In genomic region chr13:79277313-79277712, GRCm38 (mm10) we compare ENCODE assay signal across 15 mouse cellular contexts.
DNase-seq lines count a peak whose midpoint lies in the region; ATAC-seq lines count a peak whose summit lies in the region.
"Had no signal": no experiment of that assay in that cellular context is flagged by ENCODE, and none has a peak within 500 bp of the region (broad histone marks: within the 10 kb centered on the region; RNA-seq: fewer than 3 reads in every experiment).

No protein-coding gene starts in this region.

- intact Hi-C loops in heart, postnatal 10 days (cut with DNase I): no loop called here
- intact Hi-C loops in heart, postnatal 36 days (cut with DNase I): no loop called here

- H3K4me1 ChIP-seq in forebrain, embryonic 12.5 days: peaks cover 10% of the 10 kb centered on the region
- no peaks in the 10 kb centered on the region for H3K4me1 ChIP-seq in hindbrain, embryonic 11.5 days (replicated peaks; ENCODE audit: control insufficient read depth, insufficient read depth, low read length)
- peaks cover 7% of the 10 kb centered on the region for H3K4me1 ChIP-seq in midbrain, embryonic 11.5 days (ENCODE audit: control insufficient read depth, insufficient read depth, low read length)
- H3K4me1 ChIP-seq in neural tube, embryonic 15.5 days: peaks cover 4% of the 10 kb centered on the region; the same call in 1 of the 2 replicates
- H3K4me1 ChIP-seq: heart, embryonic 10.5 days had no signal

- ATAC-seq in forebrain, embryonic 12.5 days (ENCODE audit: low FRiP score): peak; percentile 43; the same call in 1 of the 2 replicates
- ATAC-seq in hindbrain, embryonic 11.5 days (ENCODE audit: low FRiP score): peak; percentile 83
- peak; percentile 81 for ATAC-seq in midbrain, embryonic 11.5 days (ENCODE audit: low FRiP score)
- no peak for ATAC-seq in neural tube, embryonic 15.5 days (ENCODE audit: low FRiP score)

- H3K4me2 ChIP-seq in forebrain, embryonic 12.5 days: peak overlapping the region; percentile 25
- no peak overlapping the region for H3K4me2 ChIP-seq in hindbrain, embryonic 11.5 days (replicated peaks; ENCODE audit: low read depth, low read length)
- no peak overlapping the region for H3K4me2 ChIP-seq in midbrain, embryonic 11.5 days
- H3K4me2 ChIP-seq in neural tube, embryonic 15.5 days: 0 out of 2 replicates have a peak overlapping the region, but pooled peaks have one; percentile 25

- DNase-seq in hindbrain, embryonic 11.5 days (ENCODE audit: low spot score): no peak
- DNase-seq in midbrain, embryonic 11.5 days (ENCODE audit: low spot score, missing footprints): no peak
- no peak for DNase-seq in heart, postnatal 10 days
- no peak for DNase-seq in cerebellum, adult 11 months
- DNase-seq in heart, postnatal 36 days: no peak
- DNase-seq: cerebellum, adult 11-12 months; gastrocnemius, postnatal 10 days; heart, postnatal 4 days; kidney, adult 2 months; kidney, postnatal 36 days; right cerebral cortex, postnatal 14 days; thymus, postnatal 4 days had no signal

- WGBS in forebrain, embryonic 12.5 days: 30% methylated on average over 7 of the region's 7 CpGs
- WGBS in hindbrain, embryonic 11.5 days: 50% methylated on average over 7 of the region's 7 CpGs
- WGBS in midbrain, embryonic 11.5 days: 54% methylated on average over 7 of the region's 7 CpGs
- WGBS in neural tube, embryonic 15.5 days: 48% methylated on average over 7 of the region's 7 CpGs

- no peaks in the 10 kb centered on the region for H3K9me3 ChIP-seq in forebrain, embryonic 12.5 days
- H3K9me3 ChIP-seq in hindbrain, embryonic 11.5 days (ENCODE audit: control insufficient read depth, low read length): no peaks in the 10 kb centered on the region
- H3K9me3 ChIP-seq in midbrain, embryonic 11.5 days (ENCODE audit: control insufficient read depth, low read length): no peaks in the 10 kb centered on the region
- no peaks in the 10 kb centered on the region for H3K9me3 ChIP-seq in neural tube, embryonic 15.5 days (replicated peaks)
- H3K9me3 ChIP-seq: heart, embryonic 10.5 days had no signal

- H3K9ac ChIP-seq in forebrain, embryonic 12.5 days: no peak overlapping the region
- no peak overlapping the region for H3K9ac ChIP-seq in hindbrain, embryonic 11.5 days (ENCODE audit: low read depth, low read length)
- no peak overlapping the region for H3K9ac ChIP-seq in midbrain, embryonic 11.5 days (ENCODE audit: low read length)
- no peak overlapping the region for H3K9ac ChIP-seq in neural tube, embryonic 15.5 days (replicated peaks)

- H3K27ac ChIP-seq in forebrain, embryonic 12.5 days: peak overlapping the region; percentile 36; the same call in 1 of the 2 replicates
- H3K27ac ChIP-seq in hindbrain, embryonic 11.5 days (ENCODE audit: low read depth, low read length): no peak overlapping the region
- 0 out of 2 replicates have a peak overlapping the region, but pooled peaks have one; percentile 14 for H3K27ac ChIP-seq in midbrain, embryonic 11.5 days (ENCODE audit: low read depth, low read length)
- H3K27ac ChIP-seq in neural tube, embryonic 15.5 days (replicated peaks): no peak overlapping the region
- H3K27ac ChIP-seq: heart, embryonic 10.5 days had no signal

- H3K27me3 ChIP-seq in forebrain, embryonic 12.5 days: no peaks in the 10 kb centered on the region
- no peaks in the 10 kb centered on the region for H3K27me3 ChIP-seq in hindbrain, embryonic 11.5 days (ENCODE audit: control insufficient read depth, insufficient read depth, low read length)
- no peaks in the 10 kb centered on the region for H3K27me3 ChIP-seq in midbrain, embryonic 11.5 days (ENCODE audit: control insufficient read depth, insufficient read depth, low read length)
- no peaks in the 10 kb centered on the region for H3K27me3 ChIP-seq in neural tube, embryonic 15.5 days (replicated peaks)

- no peak overlapping the region for H3K4me3 ChIP-seq in forebrain, embryonic 12.5 days (replicated peaks)
- H3K4me3 ChIP-seq in hindbrain, embryonic 11.5 days (ENCODE audit: low read depth, low read length): no peak overlapping the region
- H3K4me3 ChIP-seq in midbrain, embryonic 11.5 days (ENCODE audit: low read depth, low read length): no peak overlapping the region
- no peak overlapping the region for H3K4me3 ChIP-seq in neural tube, embryonic 15.5 days (replicated peaks)
- H3K4me3 ChIP-seq: heart, embryonic 10.5 days had no signal

- no peaks in the 10 kb centered on the region for H3K36me3 ChIP-seq in forebrain, embryonic 12.5 days (replicated peaks)
- H3K36me3 ChIP-seq in hindbrain, embryonic 11.5 days (ENCODE audit: control insufficient read depth, insufficient read depth, low read length): no peaks in the 10 kb centered on the region
- no peaks in the 10 kb centered on the region for H3K36me3 ChIP-seq in midbrain, embryonic 11.5 days (ENCODE audit: control insufficient read depth, insufficient read depth, low read length)
- H3K36me3 ChIP-seq in neural tube, embryonic 15.5 days: no peaks in the 10 kb centered on the region
- H3K36me3 ChIP-seq: heart, embryonic 10.5 days had no signal

Comparison
In these comparisons a context has a peak if more than half of its experiments do, and no peak if none do; other contexts are left out.
1. H3K27ac ChIP-seq: peak in forebrain, embryonic 12.5 days (single experiment) and midbrain, embryonic 11.5 days (single experiment); none in hindbrain, embryonic 11.5 days (single experiment) and neural tube, embryonic 15.5 days (single experiment).
2. H3K4me2 ChIP-seq: peak in forebrain, embryonic 12.5 days (single experiment) and neural tube, embryonic 15.5 days (single experiment); none in hindbrain, embryonic 11.5 days (single experiment) and midbrain, embryonic 11.5 days (single experiment).